In the genomic region with DNA sequence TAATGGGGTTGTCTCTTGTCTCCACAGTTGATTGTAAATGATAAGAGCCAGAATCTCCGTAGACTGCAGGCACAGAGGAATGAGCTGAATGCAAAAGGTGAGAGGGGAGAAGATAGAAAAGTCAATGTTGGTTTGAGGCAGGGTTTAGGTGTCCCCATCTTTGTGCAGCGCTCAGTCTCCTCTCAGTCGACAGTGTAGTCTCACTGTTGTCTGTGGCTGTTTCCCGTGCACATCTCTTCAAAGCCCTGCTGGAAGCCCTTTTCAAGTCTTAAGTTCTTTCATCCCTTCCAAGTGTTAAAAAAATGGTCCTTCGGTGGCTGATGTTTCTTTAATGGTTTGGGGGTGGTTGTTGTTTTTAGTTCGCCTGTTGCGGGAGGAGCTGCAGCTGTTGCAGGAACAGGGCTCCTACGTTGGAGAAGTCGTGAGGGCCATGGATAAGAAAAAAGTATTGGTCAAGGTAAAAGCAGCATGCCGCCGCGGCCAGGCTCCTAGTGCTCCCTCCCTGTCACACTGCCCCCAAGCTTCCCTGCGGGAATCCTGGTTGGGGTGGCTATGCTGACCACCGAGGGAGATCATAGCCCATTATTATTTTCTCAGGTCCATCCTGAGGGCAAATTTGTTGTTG, we compare ENCODE assay signal across 27 mouse cellular contexts. TPM values are rescaled to one million over a fixed set of nuclear protein-coding genes. Genes with fewer than 3 reads are reported as not detected.
DNase-seq lines count a peak whose midpoint lies in the region; ATAC-seq and TF ChIP-seq lines count a peak whose summit lies in the region.
"Had no signal": no experiment of that assay in that cellular context is flagged by ENCODE, and none has a peak within 500 bp of the region (broad histone marks: within the 10 kb centered on the region; RNA-seq: fewer than 3 reads in every experiment).

No protein-coding gene starts in this region.

- no peak for ATAC-seq in cerebellum, adult (ENCODE audit: insufficient number of reproducible peaks, low FRiP score, low TSS enrichment)
- ATAC-seq: activated CD4-positive, CD25-positive, alpha-beta regulatory T cell, adult 4 months; forebrain, embryonic 14.5 days; forebrain, postnatal 0 days; hindbrain, embryonic 16.5 days; intestine, embryonic 15.5 days had no signal

- H3K27ac ChIP-seq in layer of hippocampus, adult 2 months: peak overlapping the region; percentile 1; the same call in 1 of the 2 replicates
- H3K27ac ChIP-seq: embryonic facial prominence, embryonic 12.5 days; embryonic facial prominence, embryonic 15.5 days; gastrocnemius, adult 2 months; hindbrain, embryonic 10.5 days; hindbrain, embryonic 13.5 days; intestine, embryonic 15.5 days had no signal

- no peak overlapping the region for H3K4me3 ChIP-seq in layer of hippocampus, adult 2 months
- H3K4me3 ChIP-seq: embryonic facial prominence, embryonic 12.5 days; embryonic facial prominence, embryonic 15.5 days; gastrocnemius, adult 2 months; hindbrain, embryonic 10.5 days; hindbrain, embryonic 13.5 days; intestine, embryonic 15.5 days had no signal

- no peak for TF ChIP-seq CTCF in layer of hippocampus, adult 2 months (conservative IDR thresholded peaks at IDR 0.05)

- peak; percentile 25 for DNase-seq in cerebellum, adult 9-11 months
- DNase-seq in layer of hippocampus, adult 2 months (ENCODE audit: low spot score in 2 of 2): no peak
- DNase-seq in layer of hippocampus, adult 11-12 months (ENCODE audit: low spot score): no peak
- peak; percentile 38 for DNase-seq in testis, postnatal 10 days (ENCODE audit: low spot score)
- no peak for DNase-seq in testis, postnatal 14 days (ENCODE audit: low spot score)
- DNase-seq in left cerebral cortex, adult 8-10 months (ENCODE audit: low spot score in 2 of 2): no peak
- DNase-seq: adrenal gland, adult 8-10 months; adrenal gland, postnatal 25 days; B cell, adult 2 months; cerebellum, adult 11 months; cerebellum, adult 2 months; forebrain, postnatal 0 days; gastrocnemius, adult 2 months; gastrocnemius, postnatal 36 days; heart, postnatal 36 days had no signal

RNA-seq across cellular contexts. Expression of a gene that starts 5.0 kb away (rescaled TPM):
- 100 to 1,000 TPM; 160 to 176 TPM for total RNA-seq in layer of hippocampus, adult 2 months (2021)
- 100 to 1,000 TPM; 185 to 217 (median 197) TPM for total RNA-seq in left cerebral cortex, adult 8-10 months (2022)

RNA-seq across cellular contexts. Expression of a gene that starts 5.1 kb away (rescaled TPM):
- 10 to 100 TPM; 33.5 to 36.1 TPM for total RNA-seq in layer of hippocampus, adult 2 months (2021)
- total RNA-seq in left cerebral cortex, adult 8-10 months (2022): 10 to 100 TPM; 24.2 to 34.4 (median 29.6) TPM

RNA-seq across cellular contexts. Expression of a gene that starts 11.8 kb away (rescaled TPM):
- total RNA-seq in layer of hippocampus, adult 2 months (2021): 10 to 100 TPM; 32.8 to 34.4 TPM
- total RNA-seq in left cerebral cortex, adult 8-10 months (2022): 10 to 100 TPM; 12.2 to 20.5 (median 19.4) TPM

RNA-seq across cellular contexts. Expression of a gene that starts 15.5 kb away (rescaled TPM):
- under 1 TPM; 0.15 to 0.34 TPM for total RNA-seq in layer of hippocampus, adult 2 months (2021)
- under 1 TPM in 3 of 4 experiments, not detected in 1; 0.14 to 0.17 (median 0.16) TPM for total RNA-seq in left cerebral cortex, adult 8-10 months (2022)
- total RNA-seq: heart, postnatal 36 days had no signal

RNA-seq across cellular contexts. Expression of a gene that starts 40.7 kb away (rescaled TPM):
- total RNA-seq in layer of hippocampus, adult 2 months (2021): not detected
- total RNA-seq in left cerebral cortex, adult 8-10 months (2022): 10 to 100 TPM in 1 of 4 experiments, 1 to 10 TPM in 1, not detected in 2; 1.1 to 16.8 TPM
- total RNA-seq: adrenal gland, adult 8-10 months; adrenal gland, postnatal 25 days; common myeloid progenitor, adult 5-6 weeks; forebrain, postnatal 0 days; gastrocnemius, adult 2 months; gastrocnemius, postnatal 36 days; granulocyte monocyte progenitor cell, adult 5-6 weeks; heart, adult 8-10 months; heart, postnatal 36 days had no signal

Comparison
In these comparisons a context has a peak if more than half of its experiments do, and no peak if none do; other contexts are left out.
1. DNase-seq: peak in cerebellum, adult 9-11 months (single experiment) and testis, postnatal 10 days (single experiment); none in layer of hippocampus, adult 2 months (0 of 2), layer of hippocampus, adult 11-12 months (single experiment), testis, postnatal 14 days (single experiment) and left cerebral cortex, adult 8-10 months (0 of 2).